Mouse (Mus musculus) bone marrow, adult 2 months (tissue): ENCODE results near the gene E130308A19Rik.

ENCODE experiments used
- CTCF ChIP-seq: fragments of 200-500 bp; IDR thresholded peaks from 2 replicates; pipeline ENCODE4 v1.5.1; 2011; ENCODE audit warnings: low read length, control low read depth; ENCODE audit not compliant: control insufficient read depth, insufficient read depth
- POLR2A ChIP-seq: fragments of 200-500 bp; IDR thresholded peaks from 2 replicates; pipeline ENCODE4 v1.6.1; 2011; ENCODE audit warnings: low read depth, mild to moderate bottlenecking, control low read depth, low read length, borderline replicate concordance; ENCODE audit not compliant: control insufficient read depth

- TF ChIP-seq POLR2A (no peak), CTCF (no peak)
These were observed 135.3 kb downstream of the E130308A19Rik start for GRCm38 (mm10) chr4:59761365-59761729.
